Mouse (Mus musculus) duodenum, adult 2 months (tissue): Measurements from ENCODE around the gene Mmp24. TPM values are rescaled to one million over a fixed set of nuclear protein-coding genes. Genes with fewer than 3 reads are reported as not detected.

Source experiments
- polyA plus RNA-seq: library from polyadenylated mRNA; depleted of rRNA; stranded (reverse); fragments of >200 nt; gene quantifications from 2 replicates; pipeline ENCODE4 v1.2.3, GENCODE M21; 2012; ENCODE audit warnings: low replicate concordance; rRNA removed

Mmp24 gene
- polyA plus RNA-seq, result 0.34 and 0.62 TPM in 2 replicates

GRCm38 (mm10) chr2:155774927-155775684, at the start of gene Mmp24:
Gene Mmp24 (plus strand): TSS chr2:155775342.

GRCm38 (mm10) chr2:155729158-155729645, 45.9 kb upstream of the Mmp24 start, which contains the start of gene Edem2:
Gene Edem2 (minus strand): TSS chr2:155729475.

GRCm38 (mm10) chr2:155735766-155736165, 39.4 kb upstream of the Mmp24 start, which contains the start of gene Gm17581:
Gene Gm17581 (minus strand): TSS chr2:155735866.

GRCm38 (mm10) chr2:155751014-155751786, 23.9 kb upstream of the Mmp24 start, which contains the start of gene Procr:
Gene Procr (plus strand): TSS chr2:155751117.

DNA sequence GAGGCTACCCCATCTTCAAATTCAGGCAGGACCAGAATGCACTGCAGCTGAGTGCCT, 44.1 kb downstream of the Mmp24 start, which contains the start of gene BC029722:
Gene BC029722 (minus strand): TSS at position 35 of the 57 bp plus-strand sequence.

DNA sequence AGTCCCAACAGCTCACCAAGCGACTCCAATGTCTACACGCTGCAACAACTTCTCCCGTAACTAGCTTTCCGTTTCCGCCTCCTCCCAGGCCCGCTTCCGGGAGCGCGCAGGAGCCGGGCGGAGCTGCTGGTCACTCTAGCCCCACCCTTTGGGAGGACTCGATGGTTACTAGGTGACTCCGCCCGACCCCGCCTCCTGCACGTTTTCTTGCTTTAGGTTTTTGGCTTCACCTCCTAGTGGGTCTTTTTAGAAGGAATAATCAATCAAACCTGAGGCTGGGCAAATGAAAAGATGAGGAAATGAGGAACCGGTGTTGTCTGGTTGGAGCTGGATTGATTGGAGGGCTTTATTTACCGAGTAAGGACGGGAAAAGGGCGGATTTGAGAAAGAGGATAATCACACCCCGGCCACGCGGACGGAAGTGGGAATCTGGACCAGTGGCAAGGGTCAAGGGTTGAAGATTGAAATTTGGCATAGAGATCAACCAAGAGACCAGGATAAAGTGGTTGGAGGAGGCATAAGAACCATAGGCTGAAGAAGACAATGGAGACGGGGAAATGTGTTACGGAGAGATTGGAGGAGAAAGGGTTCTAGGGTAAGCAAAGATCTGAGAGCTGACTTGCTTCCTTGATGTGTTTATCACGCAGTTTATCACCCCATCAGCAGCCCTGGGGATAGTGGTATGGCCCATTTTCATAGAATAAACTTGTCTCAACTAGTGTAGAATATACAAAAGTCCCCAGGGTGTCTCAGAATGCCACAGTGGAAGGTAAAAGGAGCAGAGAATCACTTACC, 51.7 kb downstream of the Mmp24 start, which contains the start of gene Eif6:
Gene Eif6 (minus strand): TSS at position 296 of the 795 bp plus-strand sequence.

DNA sequence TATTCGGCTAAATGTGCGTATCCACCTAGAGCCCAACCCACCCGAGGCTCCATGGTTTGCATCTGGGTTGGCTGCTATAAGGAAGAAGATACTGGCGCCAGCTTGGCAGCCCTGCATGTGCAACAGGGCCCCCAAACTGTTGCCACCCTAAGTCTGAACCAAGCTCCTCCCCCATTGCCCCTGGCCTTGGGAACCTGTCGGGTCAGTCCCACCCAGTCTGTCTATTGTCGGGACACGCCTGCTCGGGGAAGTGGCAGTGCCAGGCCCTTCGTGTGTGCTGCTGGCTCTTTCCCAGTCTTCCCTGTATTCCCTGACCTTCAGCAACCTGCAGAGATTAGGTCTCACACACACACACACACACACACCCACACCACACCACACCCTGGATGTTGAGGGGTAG, 59.6 kb downstream of the Mmp24 start, which contains the start of gene Fam83c:
Gene Fam83c (minus strand): TSS at position 123 of the 400 bp plus-strand sequence.

Other genes with a start within 250 kb of the Mmp24 start
- 73.2 and 195 TPM in 2 replicates for gene Gss, start 182.5 kb upstream of the Mmp24 start, polyA plus RNA-seq
- 0.04 and 0.15 TPM in 2 replicates for gene Myh7b, start 164.1 kb upstream of the Mmp24 start, polyA plus RNA-seq
- gene Trpc4ap, start 83.0 kb upstream of the Mmp24 start, polyA plus RNA-seq, result 105 and 143 TPM in 2 replicates
- gene Edem2, start 45.9 kb upstream of the Mmp24 start, polyA plus RNA-seq, result 53.3 and 79.7 TPM in 2 replicates
- gene Gm17581, start 39.5 kb upstream of the Mmp24 start, polyA plus RNA-seq, result not detected in 2 replicates
- gene Procr, start 24.2 kb upstream of the Mmp24 start, polyA plus RNA-seq, result 6.9 and 9.3 TPM in 2 replicates
- 55.5 and 73.0 TPM in 2 replicates for gene BC029722, start 44.1 kb downstream of the Mmp24 start, polyA plus RNA-seq
- gene Eif6, start 51.6 kb downstream of the Mmp24 start, polyA plus RNA-seq, result 336 and 452 TPM in 2 replicates
- gene Fam83c, start 59.5 kb downstream of the Mmp24 start, polyA plus RNA-seq, result 0.15 and 1.1 TPM in 2 replicates
- 6.6 and 8.5 TPM in 2 replicates for gene Uqcc1, start 155.0 kb downstream of the Mmp24 start, polyA plus RNA-seq
- gene Gm15557, start 165.4 kb downstream of the Mmp24 start, polyA plus RNA-seq, result not detected in 2 replicates
- gene Gdf5, start 170.0 kb downstream of the Mmp24 start, polyA plus RNA-seq, result not detected in 2 replicates
- gene Cep250, start 181.1 kb downstream of the Mmp24 start, polyA plus RNA-seq, result 3.8 and 4.3 TPM in 2 replicates
- gene 6430550D23Rik, start 232.6 kb downstream of the Mmp24 start, polyA plus RNA-seq, result 1.4 and 1.9 TPM in 2 replicates
- 225 and 402 TPM in 2 replicates for gene Ergic3, start 232.7 kb downstream of the Mmp24 start, polyA plus RNA-seq